Mouse (Mus musculus) embryonic facial prominence, embryonic 13.5 days (tissue): ENCODE measurements around the gene Tamm41. TPM values are rescaled to one million over a fixed set of nuclear protein-coding genes. Genes with fewer than 3 reads are reported as not detected.
A peak's percentile ranks its signal among the peaks of the same experiment; 100 is the strongest.

ENCODE experiments used
- ATAC-seq: fragments of 200-750 bp; cut with Nextera tagmentation; 2 replicates; pipeline ENCODE4 v1.8.0; 2017; ENCODE audit warnings: low read depth; ENCODE audit not compliant: insufficient number of reproducible peaks, insufficient read depth, low FRiP score, low TSS enrichment
- H3K27ac ChIP-seq: fragments of 300-500 bp; sonication (generic); 2 replicates; pipeline ENCODE4 v1.5.1; 2015; ENCODE audit warnings: moderate library complexity, mild to moderate bottlenecking, inconsistent platforms
- H3K27me3 ChIP-seq: fragments of 300-500 bp; sonication (generic); 2 replicates; pipeline ENCODE4 v1.6.1; 2015; ENCODE audit warnings: mild to moderate bottlenecking, inconsistent platforms
- H3K36me3 ChIP-seq: fragments of 300-500 bp; sonication (generic); 2 replicates; pipeline ENCODE4 v1.6.1; 2015; ENCODE audit warnings: mild to moderate bottlenecking, inconsistent platforms
- H3K4me1 ChIP-seq: fragments of 300-500 bp; sonication (generic); 2 replicates; pipeline ENCODE4 v1.6.1; 2015; ENCODE audit warnings: inconsistent platforms
- H3K4me2 ChIP-seq: fragments of 300-500 bp; sonication (generic); 2 replicates; pipeline ENCODE4 v1.6.1; 2015; ENCODE audit warnings: moderate library complexity, mild to moderate bottlenecking, inconsistent platforms
- H3K4me3 ChIP-seq: fragments of 300-500 bp; sonication (generic); 2 replicates; pipeline ENCODE4 v1.5.1; 2015; ENCODE audit warnings: mild to moderate bottlenecking, inconsistent platforms
- H3K9ac ChIP-seq: fragments of 300-500 bp; sonication (generic); 2 replicates; pipeline ENCODE4 v1.6.1; 2015; ENCODE audit warnings: mild to moderate bottlenecking, inconsistent platforms
- H3K9me3 ChIP-seq: fragments of 300-500 bp; sonication (generic); 2 replicates; pipeline ENCODE4 v1.6.1; 2016; ENCODE audit warnings: inconsistent platforms
- WGBS: fragments of 180-500 bp; shearing (Covaris S2); methylation state at CpG from one replicate; pipeline ENCODE4 v1.1.7; 2015; ENCODE audit warnings: mixed read lengths; 5-methylcytosine and 5-hydroxymethylcytosine counted together
- polyA plus RNA-seq: library from polyadenylated mRNA; unstranded; fragments of >200 nt; fragmentation: Nextera tagmentation; extraction: Ambion mirVana; gene quantifications from 2 replicates; pipeline ENCODE4 v1.2.1, GENCODE M21; 2015

The Tamm41 gene
- polyA plus RNA-seq, 1 experiment from 2014 or later: 66.2 TPM

GRCm38 (mm10) chr6:114994079-114994478 is 43.6 kb downstream of the Tamm41 start:
- 88% methylated on average over 5 of the region's 5 CpGs for WGBS
- H3K27me3 ChIP-seq: no peaks in the 10 kb centered on the region
- no peak overlapping the region for H3K4me3 ChIP-seq
- H3K9me3 ChIP-seq: no peaks in the 10 kb centered on the region
- peak overlapping the region; percentile 48 for H3K27ac ChIP-seq
- H3K36me3 ChIP-seq: no peaks in the 10 kb centered on the region
- no peak overlapping the region for H3K9ac ChIP-seq
- no peak for ATAC-seq
- peaks cover 59% of the 10 kb centered on the region for H3K4me1 ChIP-seq
- H3K4me2 ChIP-seq: no peak overlapping the region

DNA sequence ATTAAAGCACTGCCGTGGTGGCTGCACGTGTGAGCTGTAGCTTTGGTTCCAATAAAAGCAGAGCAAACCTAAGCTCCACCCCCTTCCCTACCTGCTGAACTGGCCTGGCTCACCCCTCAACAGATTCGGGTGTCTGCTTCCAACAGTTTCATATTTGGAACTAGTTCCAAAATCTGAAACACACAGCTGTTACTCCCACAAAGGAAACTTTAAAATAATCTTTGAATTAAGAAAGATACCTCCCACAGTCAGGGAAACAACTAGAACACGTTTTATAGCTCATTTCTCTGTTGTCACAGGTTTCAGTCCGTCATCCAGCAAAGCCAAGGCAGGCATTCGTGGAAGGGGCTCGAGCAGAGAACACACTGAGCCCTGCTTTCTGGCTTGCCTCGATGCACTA is 44.0 kb downstream of the Tamm41 start:
- no peak for ATAC-seq

GRCm38 (mm10) chr6:114991909-114992308 is 45.8 kb downstream of the Tamm41 start:
- peaks cover 55% of the 10 kb centered on the region for H3K4me1 ChIP-seq
- H3K4me3 ChIP-seq: no peak overlapping the region
- 57% methylated on average over 4 of the region's 4 CpGs for WGBS
- no peaks in the 10 kb centered on the region for H3K27me3 ChIP-seq
- H3K36me3 ChIP-seq: no peaks in the 10 kb centered on the region
- no peak for ATAC-seq
- no peak overlapping the region for H3K27ac ChIP-seq
- H3K4me2 ChIP-seq: no peak overlapping the region
- no peak overlapping the region for H3K9ac ChIP-seq
- H3K9me3 ChIP-seq: no peaks in the 10 kb centered on the region

More for the DNA sequence above, 44.0 kb downstream of the Tamm41 start:
- H3K4me1 ChIP-seq: peaks cover 61% of the 10 kb centered on the region
- H3K27ac ChIP-seq: peak overlapping the region; percentile 48
- no peaks in the 10 kb centered on the region for H3K27me3 ChIP-seq
- H3K36me3 ChIP-seq: no peaks in the 10 kb centered on the region
- H3K4me2 ChIP-seq: no peak overlapping the region
- no peak overlapping the region for H3K4me3 ChIP-seq
- WGBS: 40% methylated on average over 8 of the region's 8 CpGs
- H3K9me3 ChIP-seq: no peaks in the 10 kb centered on the region
- no peak overlapping the region for H3K9ac ChIP-seq

- ATAC-seq: peak; percentile 59; the same call in 1 of the 2 replicates
- no peak overlapping the region for H3K4me3 ChIP-seq
- H3K36me3 ChIP-seq: no peaks in the 10 kb centered on the region
- no peaks in the 10 kb centered on the region for H3K9me3 ChIP-seq
- WGBS: 66% methylated on average over 3 of the region's 3 CpGs
- H3K9ac ChIP-seq: no peak overlapping the region
- H3K27ac ChIP-seq: peak overlapping the region; percentile 76
- no peak overlapping the region for H3K4me2 ChIP-seq
- peaks cover 49% of the 10 kb centered on the region for H3K4me1 ChIP-seq
- H3K27me3 ChIP-seq: no peaks in the 10 kb centered on the region
These were observed 49.1 kb downstream of the Tamm41 start for GRCm38 (mm10) chr6:114988619-114988980.

GRCm38 (mm10) chr6:114987966-114988618 is 49.6 kb downstream of the Tamm41 start:
- Histone ChIP-seq H3K9me3 (no peaks in the 10 kb centered on the region), H3K9ac (no peak overlapping the region), H3K27me3 (no peaks in the 10 kb centered on the region), H3K36me3 (no peaks in the 10 kb centered on the region), H3K4me2 (no peak overlapping the region), H3K4me1 (peaks cover 46% of the 10 kb centered on the region), H3K27ac (peak overlapping the region; percentile 76), H3K4me3 (no peak overlapping the region)
- 52% methylated on average over 7 of the region's 7 CpGs for WGBS
- peak; percentile 86 for ATAC-seq

DNA sequence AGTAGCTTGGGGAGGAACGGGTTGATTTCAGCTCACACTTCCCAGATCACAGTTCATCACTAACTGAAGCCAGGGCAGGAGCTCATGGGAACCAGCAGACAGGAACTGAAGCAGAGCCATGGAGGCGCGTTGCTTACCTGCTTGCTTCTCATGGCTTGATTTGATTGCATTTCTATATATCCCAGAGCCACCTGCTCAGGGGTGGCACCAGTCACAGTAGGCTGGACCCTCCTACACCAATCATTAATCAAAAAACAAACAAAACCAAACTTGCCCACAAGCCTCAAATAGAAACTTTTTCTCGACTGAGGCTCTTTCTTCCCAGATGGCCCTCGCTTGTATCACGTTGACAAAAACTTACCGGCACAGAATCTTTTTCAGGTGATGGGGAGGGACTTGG is 55.0 kb downstream of the Tamm41 start:
- WGBS: 81% methylated on average over 7 of the region's 7 CpGs
- Histone ChIP-seq H3K9me3 (no peaks in the 10 kb centered on the region), H3K4me2 (no peak overlapping the region), H3K9ac (no peak overlapping the region), H3K27ac (no peak overlapping the region), H3K4me1 (peaks cover 7% of the 10 kb centered on the region; the same call in 1 of the 2 replicates), H3K27me3 (no peaks in the 10 kb centered on the region), H3K36me3 (no peaks in the 10 kb centered on the region), H3K4me3 (no peak overlapping the region)
- no peak for ATAC-seq

GRCm38 (mm10) chr6:114979715-114980114 is 58.0 kb downstream of the Tamm41 start:
- Histone ChIP-seq H3K4me1 (peaks cover 15% of the 10 kb centered on the region), H3K4me3 (no peak overlapping the region), H3K4me2 (no peak overlapping the region), H3K27ac (no peak overlapping the region), H3K9ac (no peak overlapping the region), H3K9me3 (no peaks in the 10 kb centered on the region), H3K36me3 (no peaks in the 10 kb centered on the region), H3K27me3 (no peaks in the 10 kb centered on the region)
- no peak for ATAC-seq
- WGBS: 63% methylated on average over 1 of the region's 1 CpGs

GRCm38 (mm10) chr6:114976915-114977419 is 60.7 kb downstream of the Tamm41 start:
- Histone ChIP-seq H3K4me3 (no peak overlapping the region), H3K27ac (peak overlapping the region; percentile 81), H3K9me3 (no peaks in the 10 kb centered on the region), H3K4me2 (no peak overlapping the region), H3K4me1 (peaks cover 16% of the 10 kb centered on the region), H3K27me3 (no peaks in the 10 kb centered on the region), H3K9ac (0 out of 2 replicates have a peak overlapping the region, but pooled peaks have one; percentile 27), H3K36me3 (no peaks in the 10 kb centered on the region)
- ATAC-seq: no peak
- WGBS: 39% methylated on average over 7 of the region's 7 CpGs

DNA sequence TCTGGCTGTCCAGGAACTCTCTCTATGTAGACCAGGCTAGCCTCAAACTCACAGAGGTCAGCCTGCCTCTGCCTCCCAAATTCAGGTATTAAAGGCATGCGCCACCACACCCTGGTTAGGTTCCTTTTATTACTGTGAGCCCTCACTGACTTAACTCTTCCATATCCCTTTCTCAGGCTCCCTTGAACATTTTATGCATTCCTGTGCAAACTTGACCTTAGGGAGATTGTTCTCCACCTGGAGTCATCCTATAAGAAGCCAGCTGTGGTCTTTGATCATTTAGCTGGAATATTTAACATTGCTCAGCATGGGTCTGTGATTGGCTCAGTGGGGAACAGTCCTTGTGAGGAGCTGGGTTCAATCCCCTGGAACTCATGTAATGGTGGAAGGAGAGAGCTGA is 63.3 kb downstream of the Tamm41 start:
- no peak for ATAC-seq
- Histone ChIP-seq H3K4me3 (no peak overlapping the region), H3K9me3 (no peaks in the 10 kb centered on the region), H3K27ac (no peak overlapping the region), H3K36me3 (no peaks in the 10 kb centered on the region), H3K27me3 (no peaks in the 10 kb centered on the region), H3K9ac (no peak overlapping the region), H3K4me2 (no peak overlapping the region), H3K4me1 (peaks cover 37% of the 10 kb centered on the region)
- 84% methylated on average over 1 of the region's 1 CpGs for WGBS

GRCm38 (mm10) chr6:114972988-114973387 is 64.7 kb downstream of the Tamm41 start:
- 87% methylated on average over 1 of the region's 1 CpGs for WGBS
- H3K27ac ChIP-seq: no peak overlapping the region
- H3K36me3 ChIP-seq: no peaks in the 10 kb centered on the region
- no peak overlapping the region for H3K4me3 ChIP-seq
- no peak overlapping the region for H3K4me2 ChIP-seq
- ATAC-seq: no peak
- peaks cover 38% of the 10 kb centered on the region for H3K4me1 ChIP-seq
- H3K27me3 ChIP-seq: no peaks in the 10 kb centered on the region
- H3K9ac ChIP-seq: no peak overlapping the region
- H3K9me3 ChIP-seq: no peaks in the 10 kb centered on the region

- Histone ChIP-seq H3K9me3 (no peaks in the 10 kb centered on the region), H3K27ac (peak overlapping the region; percentile 79), H3K36me3 (no peaks in the 10 kb centered on the region), H3K9ac (no peak overlapping the region), H3K4me1 (peaks cover 43% of the 10 kb centered on the region), H3K4me2 (no peak overlapping the region), H3K27me3 (0 out of 2 replicates have a peak, but pooled peaks cover 3% of the 10 kb centered on the region), H3K4me3 (no peak overlapping the region)
- ATAC-seq: no peak
- 64% methylated on average over 5 of the region's 5 CpGs for WGBS
These were observed 66.8 kb downstream of the Tamm41 start for GRCm38 (mm10) chr6:114970895-114971294.

GRCm38 (mm10) chr6:114970386-114970785 is 67.3 kb downstream of the Tamm41 start:
- Histone ChIP-seq H3K27ac (peak overlapping the region; percentile 79), H3K4me1 (peaks cover 48% of the 10 kb centered on the region), H3K9ac (no peak overlapping the region), H3K4me2 (peak overlapping the region; percentile 99), H3K27me3 (0 out of 2 replicates have a peak, but pooled peaks cover 3% of the 10 kb centered on the region), H3K36me3 (no peaks in the 10 kb centered on the region), H3K4me3 (no peak overlapping the region), H3K9me3 (no peaks in the 10 kb centered on the region)
- ATAC-seq: no peak
- 8% methylated on average over 6 of the region's 6 CpGs for WGBS
